Mouse (Mus musculus) midbrain, embryonic 13.5 days (tissue): ENCODE data around the gene U2af2. TPM values are rescaled to one million over a fixed set of nuclear protein-coding genes. Genes with fewer than 3 reads are reported as not detected.

Experiments used
- ATAC-seq: fragments of 200-750 bp; cut with Nextera tagmentation; 2 replicates; pipeline ENCODE4 v1.8.0; 2017; ENCODE audit warnings: mild to moderate bottlenecking, moderate TSS enrichment, moderate library complexity
- H3K27ac ChIP-seq: fragments of 300-500 bp; sonication (generic); 2 replicates; pipeline ENCODE4 v1.5.1; 2015; ENCODE audit warnings: inconsistent platforms, mild to moderate bottlenecking, moderate library complexity
- H3K27me3 ChIP-seq: fragments of 300-500 bp; sonication (generic); 2 replicates; pipeline ENCODE4 v1.6.1; 2015; ENCODE audit warnings: mild to moderate bottlenecking, inconsistent platforms
- H3K36me3 ChIP-seq: fragments of 300-500 bp; sonication (generic); 2 replicates; pipeline ENCODE4 v1.6.1; 2015; ENCODE audit warnings: mild to moderate bottlenecking, inconsistent platforms
- H3K4me1 ChIP-seq: fragments of 300-500 bp; sonication (generic); replicated peaks from 2 replicates; pipeline ENCODE4 v1.6.1; 2015; ENCODE audit warnings: inconsistent platforms
- H3K4me2 ChIP-seq: fragments of 300-500 bp; sonication (generic); replicated peaks from 2 replicates; pipeline ENCODE4 v1.6.1; 2015; ENCODE audit warnings: moderate library complexity, mild to moderate bottlenecking, inconsistent platforms
- H3K4me3 ChIP-seq: fragments of 300-500 bp; sonication (generic); replicated peaks from 2 replicates; pipeline ENCODE4 v1.5.1; 2015; ENCODE audit warnings: mild to moderate bottlenecking, inconsistent platforms
- H3K9ac ChIP-seq: fragments of 300-500 bp; sonication (generic); replicated peaks from 2 replicates; pipeline ENCODE4 v1.6.1; 2015; ENCODE audit warnings: mild to moderate bottlenecking, inconsistent platforms
- H3K9me3 ChIP-seq: fragments of 300-500 bp; sonication (generic); 2 replicates; pipeline ENCODE4 v1.6.1; 2016; ENCODE audit warnings: mild to moderate bottlenecking, inconsistent platforms
- WGBS: fragments of 180-500 bp; shearing (Covaris S2); methylation state at CpG from one replicate; pipeline ENCODE4 v1.1.7; 2015; 5-methylcytosine and 5-hydroxymethylcytosine counted together
- polyA plus RNA-seq: library from polyadenylated mRNA; unstranded; fragments of >200 nt; fragmentation: Nextera tagmentation; extraction: Ambion mirVana; gene quantifications from 2 replicates; pipeline ENCODE4 v1.2.1, GENCODE M21; 2015

Gene U2af2
- polyA plus RNA-seq, 1 experiment from 2014 or later, result 128 TPM

DNA sequence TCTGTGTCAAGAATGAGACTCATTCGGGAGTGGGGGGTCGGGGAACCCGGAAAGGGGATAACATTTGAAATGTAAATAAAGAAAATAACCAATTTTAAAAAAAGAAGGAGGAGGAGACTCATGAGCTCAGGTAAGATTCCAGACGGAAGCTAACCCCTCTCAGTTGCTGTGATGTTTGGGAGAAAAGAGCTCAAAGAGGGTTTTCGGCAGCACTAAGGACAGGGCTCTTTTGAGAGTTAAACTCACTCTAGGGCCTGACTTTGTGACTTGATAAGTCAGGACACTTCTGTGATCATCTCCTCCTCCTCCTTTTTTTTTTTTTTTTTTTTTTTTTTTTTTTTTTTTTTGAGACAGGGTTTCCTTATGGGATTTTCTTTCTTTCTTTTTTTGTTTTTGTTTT lies 23.0 kb upstream of the U2af2 start:
- Histone ChIP-seq H3K36me3 (peaks cover 29% of the 10 kb centered on the region), H3K9me3 (no peaks in the 10 kb centered on the region), H3K9ac (peak overlapping the region; percentile 79), H3K4me1 (peaks cover 23% of the 10 kb centered on the region), H3K27me3 (no peaks in the 10 kb centered on the region), H3K4me3 (peak overlapping the region; percentile 64), H3K27ac (peak overlapping the region; percentile 97; the same call in 1 of the 2 replicates), H3K4me2 (peak overlapping the region; percentile 60)
- WGBS, result 31% methylated on average over 5 of the region's 5 CpGs
- no peak for ATAC-seq

DNA sequence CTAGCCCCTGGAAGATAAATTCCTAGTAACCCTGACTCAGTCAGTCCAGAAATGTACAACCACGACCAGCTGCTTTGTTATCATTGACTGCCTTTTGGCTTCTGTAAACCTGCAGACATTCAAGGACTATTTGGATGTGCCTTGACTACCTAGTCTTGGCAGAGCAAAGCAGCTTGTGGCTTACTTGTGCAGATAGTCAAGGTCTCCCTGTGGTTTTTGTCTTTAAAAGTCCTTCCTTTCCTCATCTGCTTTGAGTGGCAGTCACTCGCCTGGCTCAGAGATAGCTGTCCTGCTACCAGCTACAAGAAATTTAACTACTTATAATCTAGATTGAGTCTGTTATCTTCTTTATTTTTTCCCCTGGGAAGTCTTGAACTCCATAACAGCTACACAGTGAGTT lies 17.0 kb upstream of the U2af2 start:
- Histone ChIP-seq H3K4me2 (no peak overlapping the region), H3K4me3 (no peak overlapping the region), H3K9me3 (no peaks in the 10 kb centered on the region), H3K27me3 (no peaks in the 10 kb centered on the region), H3K9ac (no peak overlapping the region), H3K27ac (no peak overlapping the region), H3K4me1 (0 out of 2 replicates have a peak, but pooled peaks cover 1% of the 10 kb centered on the region), H3K36me3 (peaks cover 4% of the 10 kb centered on the region)
- 74% methylated on average over 2 of the region's 2 CpGs for WGBS
- ATAC-seq, result no peak

DNA sequence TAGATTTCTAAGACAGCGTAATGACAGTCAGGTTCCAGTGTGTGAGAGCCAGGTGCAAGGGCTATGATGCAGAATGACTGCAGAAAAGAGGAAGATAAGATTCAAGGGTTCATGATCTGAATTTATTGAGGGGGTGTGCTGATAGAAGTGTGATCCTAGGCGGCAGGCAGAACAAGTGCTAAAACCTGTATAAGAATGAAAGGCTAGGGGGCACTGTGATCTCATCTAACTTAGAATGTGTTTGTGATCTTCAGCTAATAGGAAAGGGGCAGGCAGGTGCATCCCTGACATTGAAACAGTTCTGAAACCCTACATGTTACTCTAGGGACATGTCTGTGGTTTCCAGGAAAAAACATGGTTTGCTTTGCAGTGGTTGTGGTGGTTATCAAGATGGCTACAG lies 15.8 kb upstream of the U2af2 start:
- H3K27ac ChIP-seq, result no peak overlapping the region
- WGBS, result 74% methylated on average over 2 of the region's 2 CpGs
- ATAC-seq, result no peak
- peaks cover 3% of the 10 kb centered on the region for H3K36me3 ChIP-seq
- no peak overlapping the region for H3K4me3 ChIP-seq
- H3K27me3 ChIP-seq, result no peaks in the 10 kb centered on the region
- H3K9me3 ChIP-seq, result no peaks in the 10 kb centered on the region
- no peak overlapping the region for H3K4me2 ChIP-seq
- no peak overlapping the region for H3K9ac ChIP-seq
- peaks cover 7% of the 10 kb centered on the region for H3K4me1 ChIP-seq

DNA sequence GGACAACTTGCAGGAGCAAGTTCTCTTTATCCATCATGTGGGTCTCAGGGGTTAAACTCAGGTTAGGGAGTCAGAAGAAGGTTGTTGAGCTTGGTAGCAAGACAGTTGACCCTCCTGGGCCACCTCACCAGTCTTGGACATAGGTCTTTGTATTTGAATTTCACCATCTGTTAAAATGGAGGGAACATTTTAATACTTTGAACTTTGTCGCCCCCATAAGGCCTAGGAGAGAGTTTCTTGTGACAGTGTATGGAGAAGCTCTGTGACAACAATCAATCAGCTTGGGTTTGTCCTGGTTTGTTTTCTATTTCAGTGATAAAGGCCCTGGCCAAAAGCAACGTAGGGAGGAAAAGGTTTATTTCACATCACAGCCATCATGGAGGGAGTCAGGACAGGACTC lies 14.6 kb upstream of the U2af2 start:
- Histone ChIP-seq H3K4me1 (peaks cover 14% of the 10 kb centered on the region), H3K9ac (no peak overlapping the region), H3K9me3 (no peaks in the 10 kb centered on the region), H3K27ac (no peak overlapping the region), H3K36me3 (no peaks in the 10 kb centered on the region), H3K27me3 (peaks cover 4% of the 10 kb centered on the region; the same call in 1 of the 2 replicates), H3K4me3 (no peak overlapping the region), H3K4me2 (no peak overlapping the region)
- no peak for ATAC-seq
- WGBS, result 37% methylated on average over 2 of the region's 2 CpGs

DNA sequence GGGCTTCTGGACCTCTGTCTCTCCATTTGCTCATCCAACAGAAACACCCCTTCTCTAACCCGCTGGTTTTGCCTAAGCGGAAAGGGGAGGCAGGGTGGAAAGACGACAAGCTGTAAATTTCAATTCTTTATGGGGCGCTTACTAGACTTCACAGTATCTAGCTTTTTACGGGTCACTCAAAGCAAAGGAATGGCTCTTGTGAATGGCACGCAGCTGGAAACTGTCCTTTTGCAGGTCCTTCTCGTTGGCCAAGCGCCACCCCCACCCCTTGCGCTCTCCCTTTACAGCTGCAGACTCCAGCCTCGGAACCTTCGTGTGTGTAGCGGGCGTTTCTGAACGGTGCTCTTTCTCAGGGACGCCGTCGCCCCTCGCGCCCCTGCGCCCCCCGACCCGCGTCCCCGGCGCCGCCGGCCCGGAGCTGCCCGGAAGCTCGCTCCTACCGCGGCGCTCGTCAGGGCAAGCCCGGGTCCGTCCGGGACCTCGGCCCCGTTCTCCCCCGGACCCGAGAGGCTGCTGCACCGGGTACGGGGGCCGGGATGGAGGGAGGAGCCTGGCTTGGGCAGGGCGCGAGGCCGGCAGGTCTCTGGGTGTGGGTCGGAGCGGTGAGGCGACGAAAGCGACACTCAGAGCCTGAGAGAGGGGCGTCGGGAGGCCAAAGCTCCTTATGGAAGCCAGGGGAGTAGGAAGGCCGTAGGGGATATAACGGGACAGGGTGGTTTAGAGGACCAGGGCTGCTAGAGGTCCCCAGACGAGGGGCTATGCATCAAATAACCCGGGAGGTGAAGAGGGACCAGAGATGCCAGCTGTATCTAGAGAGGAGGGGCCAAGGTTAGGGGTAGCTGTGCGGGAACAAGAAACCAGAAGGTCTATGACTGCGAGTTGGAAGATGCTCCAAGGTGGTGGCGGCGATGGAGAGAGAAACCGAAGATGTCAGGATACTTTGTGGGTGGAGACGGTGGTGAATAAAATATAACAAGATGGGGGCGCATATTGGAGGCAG lies 10.4 kb upstream of the U2af2 start, which contains the start of gene Zfp580:
TSS of gene Zfp580 (plus strand) at position 346 of the 1,000 bp plus-strand sequence.
- Histone ChIP-seq H3K27ac (peak within 1 kb of the TSS; percentile 92), H3K4me2 (peak within 1 kb of the TSS; percentile 91), H3K4me3 (peak within 1 kb of the TSS; percentile 77), H3K27me3 (peaks cover 45% of the 10 kb centered on the region), H3K4me1 (peaks cover 39% of the 10 kb centered on the region), H3K9me3 (no peaks in the 10 kb centered on the region), H3K36me3 (no peaks in the 10 kb centered on the region), H3K9ac (peak within 1 kb of the TSS; percentile 89)
- peak; percentile 83 for ATAC-seq
- WGBS, result under 1% methylated on average over 65 of the region's 65 CpGs

DNA sequence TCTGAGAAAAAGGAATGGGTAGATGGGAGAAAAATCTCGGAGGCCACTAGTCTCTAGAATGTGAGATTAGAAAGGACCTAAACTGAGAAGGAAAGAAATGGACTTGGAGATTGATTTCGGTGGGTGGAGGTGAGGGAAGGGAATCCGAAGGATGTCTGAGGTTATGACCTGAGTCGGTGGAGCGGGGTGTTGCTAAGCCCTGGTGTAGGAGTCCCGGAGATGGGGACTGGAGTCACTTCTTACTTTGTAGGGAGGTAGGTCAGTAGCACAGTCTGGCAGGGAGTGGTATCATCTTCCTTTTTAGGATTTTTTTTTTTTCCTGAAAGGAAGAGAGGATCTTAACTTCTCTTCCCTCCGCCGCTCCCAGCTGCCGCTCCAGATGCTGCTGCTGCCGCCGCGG lies 9.5 kb upstream of the U2af2 start:
- H3K36me3 ChIP-seq, result no peaks in the 10 kb centered on the region
- no peak overlapping the region for H3K27ac ChIP-seq
- peak overlapping the region; percentile 77 for H3K4me3 ChIP-seq
- H3K4me1 ChIP-seq, result peaks cover 48% of the 10 kb centered on the region
- ATAC-seq, result no peak
- WGBS, result 2% methylated on average over 12 of the region's 12 CpGs
- H3K4me2 ChIP-seq, result peak overlapping the region; percentile 91
- H3K27me3 ChIP-seq, result peaks cover 54% of the 10 kb centered on the region
- peak overlapping the region; percentile 89 for H3K9ac ChIP-seq
- no peaks in the 10 kb centered on the region for H3K9me3 ChIP-seq

DNA sequence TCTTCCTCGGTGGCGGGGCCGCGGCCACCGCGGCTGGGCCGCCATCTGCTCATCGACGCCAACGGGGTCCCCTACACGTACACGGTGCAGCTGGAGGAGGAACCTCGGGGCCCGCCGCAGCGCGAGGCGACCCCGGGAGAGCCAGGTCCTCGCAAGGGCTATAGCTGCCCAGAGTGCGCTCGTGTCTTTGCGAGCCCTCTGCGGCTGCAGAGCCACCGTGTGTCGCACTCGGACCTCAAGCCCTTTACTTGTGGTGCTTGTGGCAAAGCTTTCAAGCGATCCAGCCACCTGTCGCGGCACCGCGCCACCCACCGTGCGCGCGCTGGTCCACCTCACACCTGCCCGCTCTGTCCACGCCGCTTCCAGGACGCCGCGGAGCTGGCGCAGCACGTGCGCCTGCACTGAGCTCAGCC lies 9.0 kb upstream of the U2af2 start:
- no peak overlapping the region for H3K27ac ChIP-seq
- no peak for ATAC-seq
- WGBS, result 3% methylated on average over 45 of the region's 45 CpGs
- H3K4me3 ChIP-seq, result peak overlapping the region; percentile 77
- H3K36me3 ChIP-seq, result no peaks in the 10 kb centered on the region
- peaks cover 53% of the 10 kb centered on the region for H3K4me1 ChIP-seq
- peaks cover 59% of the 10 kb centered on the region for H3K27me3 ChIP-seq
- H3K9me3 ChIP-seq, result no peaks in the 10 kb centered on the region
- peak overlapping the region; percentile 91 for H3K4me2 ChIP-seq
- H3K9ac ChIP-seq, result peak overlapping the region; percentile 89

DNA sequence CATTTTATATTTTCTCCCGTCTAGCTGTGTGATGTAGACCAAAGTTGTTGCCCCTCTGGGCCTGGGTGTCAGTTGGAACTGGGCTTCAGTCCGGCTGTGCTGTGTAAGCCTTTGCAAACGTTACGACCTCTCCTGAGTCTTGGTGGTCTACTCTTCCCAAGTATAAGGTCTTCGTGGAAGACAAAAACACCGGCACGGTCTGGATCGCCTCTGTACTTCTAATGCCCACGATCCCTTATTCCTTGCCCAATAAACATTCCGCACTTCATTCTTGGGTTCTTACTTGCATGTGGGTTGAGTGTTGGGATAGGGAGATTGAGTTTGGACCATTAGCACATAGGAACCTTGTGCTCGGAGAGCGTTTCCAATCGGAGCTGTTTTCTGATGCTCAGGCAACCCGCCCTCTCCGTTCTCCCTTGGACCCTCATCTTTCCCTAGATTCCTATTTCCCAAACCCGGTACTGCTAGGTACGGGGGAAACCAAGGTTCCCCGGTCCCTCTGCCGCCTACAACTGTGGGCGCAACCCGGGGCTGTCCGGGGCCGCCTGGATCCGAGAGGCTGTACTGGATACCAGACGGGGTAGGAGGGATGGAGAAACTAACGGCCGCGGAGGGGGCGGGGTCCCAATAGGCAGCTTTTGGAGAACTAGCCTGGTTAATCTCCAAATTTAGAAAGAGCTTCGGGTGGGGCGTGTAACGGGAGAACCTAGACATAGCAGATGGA lies 8.3 kb upstream of the U2af2 start:
- Histone ChIP-seq H3K9ac (peak overlapping the region; percentile 89), H3K4me3 (peak overlapping the region; percentile 77), H3K27ac (no peak overlapping the region), H3K27me3 (peaks cover 66% of the 10 kb centered on the region), H3K4me1 (peaks cover 54% of the 10 kb centered on the region), H3K9me3 (no peaks in the 10 kb centered on the region), H3K4me2 (peak overlapping the region; percentile 91), H3K36me3 (no peaks in the 10 kb centered on the region)
- WGBS, result 9% methylated on average over 32 of the region's 32 CpGs
- no peak for ATAC-seq

DNA sequence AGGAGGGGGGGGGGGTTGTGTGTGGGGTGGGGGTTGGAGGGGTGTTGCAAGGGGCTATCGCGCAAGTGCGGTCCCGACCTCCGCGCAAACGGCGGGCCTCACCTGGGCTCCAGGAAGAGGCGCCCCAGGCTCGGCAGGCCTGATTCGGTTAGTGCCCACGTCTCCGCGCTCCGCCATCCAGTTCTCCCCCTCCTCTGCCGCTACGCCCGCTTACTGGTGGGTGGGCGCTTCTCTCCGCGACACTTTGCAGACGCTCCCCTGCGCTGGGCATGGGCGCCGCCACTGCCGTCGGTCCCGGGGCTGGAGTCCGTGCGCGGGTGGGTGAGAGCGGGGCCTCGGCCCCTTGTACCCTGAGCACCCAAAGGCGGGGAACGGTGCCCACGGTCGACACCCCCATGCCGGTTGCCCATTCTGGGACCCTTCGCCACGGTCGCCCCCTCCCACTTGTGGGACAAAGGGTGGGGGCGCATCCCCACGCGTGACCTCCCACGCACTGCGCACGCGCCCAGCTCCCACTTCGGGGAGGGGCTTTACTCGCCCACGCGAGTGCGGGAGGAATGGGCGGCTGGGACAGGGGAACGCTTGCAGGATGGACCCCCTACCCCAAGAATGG lies 5.2 kb upstream of the U2af2 start:
- H3K27me3 ChIP-seq, result peaks cover 68% of the 10 kb centered on the region
- 0 out of 2 replicates have a peak, but pooled peaks have one; percentile 3 for ATAC-seq

DNA sequence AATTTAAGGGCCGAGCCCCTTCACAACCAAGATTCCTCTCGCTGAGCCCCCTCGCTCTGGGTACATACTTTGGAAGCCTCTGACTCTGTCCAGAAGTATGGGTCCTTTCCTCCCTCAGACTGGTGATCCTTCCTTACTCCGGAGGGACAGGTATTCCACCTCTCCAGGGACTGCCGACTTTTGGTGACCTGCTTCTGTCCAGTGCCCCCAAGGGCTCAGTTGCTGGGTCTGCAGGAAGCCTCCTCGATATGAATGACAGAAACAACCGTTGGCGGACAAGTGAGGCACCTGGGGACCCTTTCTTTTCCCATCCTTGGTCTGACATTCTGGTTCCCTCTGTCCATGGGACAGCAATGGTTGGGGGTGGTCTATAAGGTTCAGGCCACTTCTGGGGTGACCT lies 4.6 kb upstream of the U2af2 start:
- peak overlapping the region; percentile 51 for H3K4me3 ChIP-seq
- peak overlapping the region; percentile 75 for H3K9ac ChIP-seq
- H3K27ac ChIP-seq, result no peak overlapping the region
- ATAC-seq, result no peak
- 35% methylated on average over 8 of the region's 8 CpGs for WGBS
- peaks cover 63% of the 10 kb centered on the region for H3K27me3 ChIP-seq
- H3K4me2 ChIP-seq, result peak overlapping the region; percentile 68
- H3K4me1 ChIP-seq, result peaks cover 57% of the 10 kb centered on the region
- H3K9me3 ChIP-seq, result no peaks in the 10 kb centered on the region
- H3K36me3 ChIP-seq, result no peaks in the 10 kb centered on the region

More for the DNA sequence above, 5.2 kb upstream of the U2af2 start:
- peak overlapping the region; percentile 68 for H3K4me2 ChIP-seq
- no peaks in the 10 kb centered on the region for H3K9me3 ChIP-seq
- H3K4me3 ChIP-seq, result peak overlapping the region; percentile 51
- H3K36me3 ChIP-seq, result no peaks in the 10 kb centered on the region
- peak overlapping the region; percentile 47; the same call in 1 of the 2 replicates for H3K27ac ChIP-seq
- WGBS, result 2% methylated on average over 55 of the region's 55 CpGs
- H3K4me1 ChIP-seq, result peaks cover 64% of the 10 kb centered on the region
- peak overlapping the region; percentile 75 for H3K9ac ChIP-seq

DNA sequence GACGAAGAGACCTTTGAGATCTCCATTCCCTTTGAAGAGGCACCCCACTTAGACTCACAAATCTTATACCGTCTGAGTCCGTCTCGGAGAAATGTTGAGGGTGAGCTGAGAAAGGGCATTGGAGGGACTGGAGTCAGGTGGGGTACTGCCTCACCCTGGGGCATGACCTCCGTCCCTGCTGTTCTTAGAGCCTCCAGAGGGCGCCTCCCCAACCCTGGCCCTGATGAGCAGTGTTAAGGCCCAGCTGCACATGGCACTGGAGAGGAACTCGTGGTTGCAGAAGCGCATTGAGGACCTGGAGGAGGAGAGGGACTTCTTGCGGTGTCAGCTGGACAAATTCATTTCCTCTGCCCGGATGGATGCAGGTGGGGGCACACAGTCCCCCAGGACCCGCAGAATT lies 4.1 kb upstream of the U2af2 start:
- Histone ChIP-seq H3K9me3 (no peaks in the 10 kb centered on the region), H3K9ac (peak overlapping the region; percentile 75; the same call in 1 of the 2 replicates), H3K36me3 (no peaks in the 10 kb centered on the region), H3K27ac (no peak overlapping the region), H3K4me2 (peak overlapping the region; percentile 68), H3K4me1 (peaks cover 53% of the 10 kb centered on the region), H3K4me3 (peak overlapping the region; percentile 51), H3K27me3 (peaks cover 60% of the 10 kb centered on the region)
- 32% methylated on average over 11 of the region's 11 CpGs for WGBS
- no peak for ATAC-seq
